Mouse (Mus musculus): ENCODE measurements at regions not wholly inside any gene's neighbourhood (a gene's known extent, or its start where the extent isn't known, plus 50 kb on each side); places are given as distances from the start of the nearest gene placed in this dataset.

DNA sequence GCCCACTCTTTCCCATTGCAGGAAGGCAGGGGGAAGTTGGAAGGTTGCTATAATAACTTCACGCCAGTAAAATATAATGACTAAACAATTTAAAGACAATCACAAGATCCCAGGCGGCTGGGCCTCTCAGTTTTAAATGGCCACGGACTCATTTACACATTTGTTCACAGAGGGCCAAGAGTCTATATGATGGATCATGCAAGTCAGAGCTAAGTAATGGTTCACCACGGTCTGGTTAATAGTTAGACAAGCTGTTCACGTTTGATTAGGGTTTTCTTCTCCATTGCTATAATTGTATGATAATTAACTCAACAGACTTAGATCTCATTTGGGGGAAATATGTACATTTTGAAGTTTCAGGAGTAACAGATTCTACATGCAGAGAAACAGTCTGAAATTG, 170.0 kb downstream of the Ppargc1a start:
- no peak for TF ChIP-seq CTCF (IDR thresholded peaks at IDR 0.05; ENCODE audit: low read depth, low read length)
- TF ChIP-seq POLR2A (IDR thresholded peaks at IDR 0.05; ENCODE audit: extremely low read depth, insufficient read depth, low read length) = no peak

Measured in liver, adult 2 months (tissue).